Mouse (Mus musculus): ENCODE results near the gene Fastkd3. TPM values are rescaled to one million over a fixed set of nuclear protein-coding genes. Genes with fewer than 3 reads are reported as not detected.

Fastkd3 gene
- total and polyA plus RNA-seq, 3 experiments, result 17.8 to 46.6 (median 37.6) TPM

- TF ChIP-seq RCOR1 (conservative IDR thresholded peaks at IDR 0.05; ENCODE audit: low read depth, low read length) (no peak), HCFC1 (IDR thresholded peaks at IDR 0.05; ENCODE audit: low read depth, low read length) (no peak), SIN3A (IDR thresholded peaks at IDR 0.05; ENCODE audit: low read length) (no peak), RAD21 (IDR thresholded peaks at IDR 0.05; ENCODE audit: low read depth, low read length) (no peak), JUND (conservative IDR thresholded peaks at IDR 0.05; ENCODE audit: low read depth, low read length) (no peak), PAX5 (IDR thresholded peaks at IDR 0.05; ENCODE audit: low read length) (no peak), CTCF (conservative IDR thresholded peaks at IDR 0.05 in 1 of 2, IDR thresholded peaks at IDR 0.05 in 1 of 2; ENCODE audit: low read depth in 2 of 2, low read length in 2 of 2) (no peak), MAZ (IDR thresholded peaks at IDR 0.05; ENCODE audit: low read depth, low read length) (no peak), ZMIZ1 (IDR thresholded peaks at IDR 0.05; ENCODE audit: low read depth, low read length) (no peak), POLR2A (IDR thresholded peaks at IDR 0.05; ENCODE audit: low read depth, low read length) (no peak), BHLHE40 (IDR thresholded peaks at IDR 0.05; ENCODE audit: low read depth, low read length) (no peak), MAFK (IDR thresholded peaks at IDR 0.05; ENCODE audit: insufficient replicate concordance, low read length) (no peak), GABPA (IDR thresholded peaks at IDR 0.05; ENCODE audit: insufficient replicate concordance, low read depth, low read length) (no peak)
- H3K27me3 ChIP-seq (replicated peaks), result no peaks in the 10 kb centered on the region
- no peaks in the 10 kb centered on the region for H3K79me2 ChIP-seq (replicated peaks; ENCODE audit: control insufficient read depth, extremely low read depth, insufficient read depth, poor library complexity, severe bottlenecking)
- H3K4me2 ChIP-seq (ENCODE audit: insufficient read depth, low read depth, poor library complexity, severe bottlenecking), result no peak overlapping the region
- dilution Hi-C loops (cut with MboI; ENCODE audit: extremely low pct_ligation_motif_present, extremely low pct_unique_long_range_greater_than_20kb, low sequenced_read_pairs), result no loop called here
- H3K4me3 ChIP-seq (replicated peaks in 1 of 3; ENCODE audit: low read depth in 2 of 3, low read length in 2 of 3, poor library complexity in 1 of 3), result no peak overlapping the region
- DNase-seq (ENCODE audit: extremely low read depth), result no peak
- peaks cover 65 to 94% of the 10 kb centered on the region in 2 experiments for H3K36me3 ChIP-seq (replicated peaks in 1 of 2; ENCODE audit: control insufficient read depth in 1 of 2, insufficient read depth in 1 of 2, low read length in 1 of 2)
- H3K9me3 ChIP-seq (replicated peaks; ENCODE audit: low read length), result no peaks in the 10 kb centered on the region
- in situ Hi-C loops (cut with MboI; ENCODE audit: low pct_ligation_motif_present, low pct_unique_long_range_greater_than_20kb, low sequenced_read_pairs), result no loop called here
- no peak overlapping the region for H3K9ac ChIP-seq (ENCODE audit: insufficient read depth, low read depth)
- H3K27ac ChIP-seq (ENCODE audit: insufficient read depth, low read depth), result no peak overlapping the region
- H3K4me1 ChIP-seq (ENCODE audit: control insufficient read depth in 1 of 2, insufficient read depth in 2 of 2), result no peaks in the 10 kb centered on the region
Measured at GRCm38 (mm10) chr13:68572247-68572646, 9.8 kb upstream of the Fastkd3 start.

DNA sequence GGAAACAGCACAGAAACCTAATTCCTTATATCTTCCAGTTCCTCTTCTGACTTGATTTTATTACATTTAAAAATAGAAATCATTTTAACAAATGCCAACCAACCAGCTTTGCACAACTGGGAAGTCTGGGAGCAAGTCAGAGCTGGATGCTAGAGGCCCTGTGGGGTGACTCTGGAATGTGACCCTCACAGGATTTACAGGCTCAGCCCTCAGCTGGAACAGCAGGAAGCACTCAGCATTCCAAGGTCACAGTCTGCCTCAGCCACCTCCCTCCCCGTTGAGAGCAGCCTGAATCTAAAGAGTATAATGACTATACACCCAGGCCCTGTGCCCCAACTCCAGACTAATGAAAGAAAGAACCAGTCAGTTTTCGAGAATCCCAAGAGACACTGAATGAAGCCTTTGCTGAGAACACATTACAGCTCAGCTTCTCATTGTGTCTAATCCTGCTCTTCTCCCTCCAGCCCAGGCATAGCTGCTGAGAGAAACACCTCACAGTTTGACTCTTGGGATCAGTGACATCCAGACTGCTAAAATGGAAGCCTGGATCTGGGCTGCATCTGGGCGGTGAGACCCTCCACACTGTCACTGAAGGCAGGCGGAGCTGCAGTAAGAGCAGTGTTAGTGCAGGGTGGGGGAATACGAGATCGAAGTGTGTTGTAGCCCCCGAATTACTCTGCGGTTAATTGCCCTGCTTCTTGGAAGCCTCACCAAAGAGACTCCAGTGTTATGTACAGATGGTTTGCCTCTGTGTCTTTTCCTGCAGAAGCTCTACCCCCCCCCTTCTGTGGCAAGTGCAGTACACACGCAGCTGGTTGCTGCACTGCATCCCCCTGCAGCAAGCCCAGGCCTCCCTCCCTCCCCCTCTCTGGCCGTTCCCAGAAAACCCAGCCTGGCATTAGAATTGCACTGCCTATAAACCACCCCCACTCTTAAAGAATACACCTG, 8.8 kb upstream of the Fastkd3 start:
- Histone ChIP-seq H3K9me3 (replicated peaks; ENCODE audit: low read length) (no peaks in the 10 kb centered on the region), H3K36me3 (replicated peaks in 1 of 2; ENCODE audit: control insufficient read depth in 1 of 2, insufficient read depth in 1 of 2, low read length in 1 of 2) (peaks cover 67 to 95% of the 10 kb centered on the region in 2 experiments), H3K27me3 (replicated peaks) (no peaks in the 10 kb centered on the region), H3K79me2 (replicated peaks; ENCODE audit: control insufficient read depth, extremely low read depth, insufficient read depth, poor library complexity, severe bottlenecking) (no peaks in the 10 kb centered on the region; the same call in 1 of the 2 replicates), H3K4me2 (ENCODE audit: insufficient read depth, low read depth, poor library complexity, severe bottlenecking) (no peak overlapping the region), H3K4me3 (replicated peaks in 1 of 3; ENCODE audit: low read depth in 2 of 3, low read length in 2 of 3, poor library complexity in 1 of 3) (no peak overlapping the region), H3K4me1 (ENCODE audit: control insufficient read depth in 1 of 2, insufficient read depth in 2 of 2) (no peaks in the 10 kb centered on the region), H3K27ac (ENCODE audit: insufficient read depth, low read depth) (no peak overlapping the region), H3K9ac (ENCODE audit: insufficient read depth, low read depth) (no peak overlapping the region)
- dilution Hi-C loops (cut with MboI; ENCODE audit: extremely low pct_ligation_motif_present, extremely low pct_unique_long_range_greater_than_20kb, low sequenced_read_pairs) (no loop called here), in situ Hi-C loops (cut with MboI; ENCODE audit: low pct_ligation_motif_present, low pct_unique_long_range_greater_than_20kb, low sequenced_read_pairs) (no loop called here)
- no peak for TF ChIP-seq MAZ (IDR thresholded peaks at IDR 0.05; ENCODE audit: low read depth, low read length)
- no peak for TF ChIP-seq KAT2A (IDR thresholded peaks at IDR 0.05; ENCODE audit: insufficient replicate concordance, low read length)
- TF ChIP-seq JUN (IDR thresholded peaks at IDR 0.05; ENCODE audit: insufficient read depth, low read depth, low read length), result no peak
- no peak for TF ChIP-seq ZNF384 (IDR thresholded peaks at IDR 0.05; ENCODE audit: low read depth, low read length)
- TF ChIP-seq MXI1 (IDR thresholded peaks at IDR 0.05; ENCODE audit: low read depth, low read length), result no peak
- no peak for TF ChIP-seq SIN3A (IDR thresholded peaks at IDR 0.05; ENCODE audit: low read length)
- no peak for TF ChIP-seq MAFK (IDR thresholded peaks at IDR 0.05; ENCODE audit: insufficient replicate concordance, low read length)
- TF ChIP-seq POLR2AphosphoS2 (IDR thresholded peaks at IDR 0.05; ENCODE audit: low read depth, low read length), result no peak
- TF ChIP-seq USF2 (conservative IDR thresholded peaks at IDR 0.05; ENCODE audit: low read depth, low read length), result no peak
- TF ChIP-seq CTCF (conservative IDR thresholded peaks at IDR 0.05 in 1 of 2, IDR thresholded peaks at IDR 0.05 in 1 of 2; ENCODE audit: low read depth in 2 of 2, low read length in 2 of 2), result no peak
- TF ChIP-seq BHLHE40 (IDR thresholded peaks at IDR 0.05; ENCODE audit: low read depth, low read length), result no peak
- TF ChIP-seq GABPA (IDR thresholded peaks at IDR 0.05; ENCODE audit: insufficient replicate concordance, low read depth, low read length), result no peak
- TF ChIP-seq PAX5 (IDR thresholded peaks at IDR 0.05; ENCODE audit: low read length), result no peak
- TF ChIP-seq ELF1 (IDR thresholded peaks at IDR 0.05; ENCODE audit: low read depth, low read length), result no peak
- TF ChIP-seq RCOR1 (conservative IDR thresholded peaks at IDR 0.05; ENCODE audit: low read depth, low read length), result no peak
- no peak for TF ChIP-seq ZMIZ1 (IDR thresholded peaks at IDR 0.05; ENCODE audit: low read depth, low read length)
- no peak for TF ChIP-seq MAX (IDR thresholded peaks at IDR 0.05; ENCODE audit: low read length)
- no peak for DNase-seq (ENCODE audit: extremely low read depth)
